Mouse (Mus musculus) kidney, adult 2 months (tissue): Measurements from ENCODE around the gene Apobec4. TPM values are rescaled to one million over a fixed set of nuclear protein-coding genes. Genes with fewer than 3 reads are reported as not detected.

ENCODE experiments used
- DNase-seq: peaks from one replicate; pipeline ENCODE4 v3.0.0; 2021
- H3K27ac ChIP-seq: fragments of 200-500 bp; 2 replicates; pipeline ENCODE4 v1.5.1; 2012; ENCODE audit warnings: low read depth, low read length, control low read depth, inconsistent platforms; ENCODE audit not compliant: insufficient read depth
- H3K27me3 ChIP-seq: fragments of 200-500 bp; replicated peaks from 2 replicates; pipeline ENCODE4 v1.6.1; 2012; ENCODE audit warnings: mild to moderate bottlenecking, moderate library complexity, low read length, inconsistent platforms; ENCODE audit not compliant: control insufficient read depth, insufficient read depth
- H3K36me3 ChIP-seq: fragments of 200-500 bp; 2 replicates; pipeline ENCODE4 v1.6.1; 2012; ENCODE audit warnings: mild to moderate bottlenecking, moderate library complexity, low read length, inconsistent platforms; ENCODE audit not compliant: control insufficient read depth, insufficient read depth
- H3K4me1 ChIP-seq: fragments of 200-500 bp; 2 replicates; pipeline ENCODE4 v1.6.1; 2011; ENCODE audit warnings: low read length; ENCODE audit not compliant: control insufficient read depth, insufficient read depth
- H3K4me3 ChIP-seq: fragments of 200-500 bp; 2 replicates; pipeline ENCODE4 v1.5.1; 2011; ENCODE audit warnings: mild to moderate bottlenecking, low read depth, low read length, control low read depth; ENCODE audit not compliant: insufficient read depth
- CTCF ChIP-seq: fragments of 200-500 bp; conservative IDR thresholded peaks from 2 replicates; pipeline ENCODE4 v1.5.1; 2011; ENCODE audit warnings: low read depth, mild to moderate bottlenecking, control low read depth, low read length, moderate library complexity, mixed read lengths; ENCODE audit not compliant: insufficient read depth, insufficient read length
- POLR2A ChIP-seq: fragments of 200-500 bp; IDR thresholded peaks from one replicate; pipeline ENCODE4 v1.6.1; 2011; ENCODE audit warnings: low read depth, low read length, control low read depth
- WGBS: fragments of 180-500 bp; shearing (Covaris S2); methylation state at CpG from one replicate; pipeline ENCODE4 v1.1.7; 2018; 5-methylcytosine and 5-hydroxymethylcytosine counted together
- polyA plus RNA-seq: library from polyadenylated mRNA; depleted of rRNA; stranded (reverse); fragments of >200 nt; gene quantifications from 2 replicates; pipeline ENCODE4 v1.2.3, GENCODE M21; 2012

The Apobec4 gene
- polyA plus RNA-seq, 1 experiment: not detected

- Histone ChIP-seq H3K4me3 (no peak overlapping the region), H3K27me3 (no peaks in the 10 kb centered on the region), H3K36me3 (no peaks in the 10 kb centered on the region), H3K27ac (no peak overlapping the region), H3K4me1 (no peaks in the 10 kb centered on the region)
- no peak for DNase-seq
- WGBS: 95% methylated on average over 3 of the region's 3 CpGs
- TF ChIP-seq POLR2A: no peak
- TF ChIP-seq CTCF: no peak
Observed at GRCm38 (mm10) chr1:152714405-152714804, 35.9 kb upstream of the Apobec4 start.

GRCm38 (mm10) chr1:152717329-152717728 is 33.0 kb upstream of the Apobec4 start:
- TF ChIP-seq POLR2A (no peak), CTCF (no peak)
- H3K36me3 ChIP-seq: no peaks in the 10 kb centered on the region
- WGBS: 82% methylated on average over 1 of the region's 1 CpGs

GRCm38 (mm10) chr1:152718200-152718599 is 32.2 kb upstream of the Apobec4 start:
- Histone ChIP-seq H3K36me3 (no peaks in the 10 kb centered on the region), H3K27me3 (no peaks in the 10 kb centered on the region), H3K4me3 (no peak overlapping the region), H3K27ac (no peak overlapping the region), H3K4me1 (no peaks in the 10 kb centered on the region)
- TF ChIP-seq CTCF (no peak), POLR2A (no peak)
- 56% methylated on average over 6 of the region's 6 CpGs for WGBS
- DNase-seq: no peak

More at GRCm38 (mm10) chr1:152717329-152717728, 33.0 kb upstream of the Apobec4 start:
- no peak for DNase-seq
- Histone ChIP-seq H3K4me1 (no peaks in the 10 kb centered on the region), H3K4me3 (no peak overlapping the region), H3K27me3 (no peaks in the 10 kb centered on the region), H3K27ac (no peak overlapping the region)

GRCm38 (mm10) chr1:152720969-152721368 is 29.4 kb upstream of the Apobec4 start:
- H3K27ac ChIP-seq: no peak overlapping the region
- H3K27me3 ChIP-seq: no peaks in the 10 kb centered on the region
- no peaks in the 10 kb centered on the region for H3K4me1 ChIP-seq
- H3K4me3 ChIP-seq: no peak overlapping the region
- no peak for DNase-seq
- TF ChIP-seq POLR2A: no peak
- no peak for TF ChIP-seq CTCF
- 75% methylated on average over 4 of the region's 4 CpGs for WGBS
- no peaks in the 10 kb centered on the region for H3K36me3 ChIP-seq

- no peak overlapping the region for H3K27ac ChIP-seq
- no peaks in the 10 kb centered on the region for H3K27me3 ChIP-seq
- no peaks in the 10 kb centered on the region for H3K4me1 ChIP-seq
- TF ChIP-seq POLR2A (no peak), CTCF (no peak)
- H3K36me3 ChIP-seq: no peaks in the 10 kb centered on the region
- H3K4me3 ChIP-seq: no peak overlapping the region
- 87% methylated on average over 11 of the region's 11 CpGs for WGBS
- DNase-seq: no peak
Observed at GRCm38 (mm10) chr1:152721535-152722198, 28.7 kb upstream of the Apobec4 start.

GRCm38 (mm10) chr1:152724286-152724685 is 26.1 kb upstream of the Apobec4 start:
- Histone ChIP-seq H3K27ac (no peak overlapping the region), H3K27me3 (no peaks in the 10 kb centered on the region), H3K4me1 (no peaks in the 10 kb centered on the region), H3K36me3 (no peaks in the 10 kb centered on the region), H3K4me3 (no peak overlapping the region)
- peak; percentile 47 for DNase-seq
- TF ChIP-seq CTCF: peak; percentile 36
- no peak for TF ChIP-seq POLR2A

- no peaks in the 10 kb centered on the region for H3K27me3 ChIP-seq
- no peaks in the 10 kb centered on the region for H3K36me3 ChIP-seq
- no peaks in the 10 kb centered on the region for H3K4me1 ChIP-seq
- no peak for TF ChIP-seq CTCF
- no peak for TF ChIP-seq POLR2A
- H3K27ac ChIP-seq: no peak overlapping the region
- WGBS: 72% methylated on average over 3 of the region's 3 CpGs
- no peak overlapping the region for H3K4me3 ChIP-seq
- no peak for DNase-seq
Observed at GRCm38 (mm10) chr1:152726095-152726494, 24.3 kb upstream of the Apobec4 start.
